Mouse (Mus musculus) hindbrain, embryonic 16.5 days (tissue): ENCODE measurements around the gene Trafd1. TPM values are rescaled to one million over a fixed set of nuclear protein-coding genes. Genes with fewer than 3 reads are reported as not detected.

Experiments used
- ATAC-seq: fragments of 200-750 bp; cut with Nextera tagmentation; 2 replicates; pipeline ENCODE4 v1.8.0; 2017; ENCODE audit warnings: moderate TSS enrichment, moderate library complexity
- H3K27ac ChIP-seq: fragments of 300-500 bp; sonication (generic); 2 replicates; pipeline ENCODE4 v1.5.1; 2014; ENCODE audit warnings: low read depth, mild to moderate bottlenecking, control low read depth, low read length, moderate library complexity
- H3K27me3 ChIP-seq: fragments of 300-500 bp; sonication (generic); replicated peaks from 2 replicates; pipeline ENCODE4 v1.6.1; 2014; ENCODE audit warnings: low read length; ENCODE audit not compliant: control insufficient read depth, insufficient read depth
- H3K36me3 ChIP-seq: fragments of 300-500 bp; sonication (generic); 2 replicates; pipeline ENCODE4 v1.6.1; 2014; ENCODE audit warnings: mild to moderate bottlenecking, low read length, moderate library complexity, mixed read lengths; ENCODE audit not compliant: control insufficient read depth, insufficient read depth
- H3K4me1 ChIP-seq: fragments of 300-500 bp; sonication (generic); 2 replicates; pipeline ENCODE4 v1.6.1; 2014; ENCODE audit warnings: low read depth, low read length; ENCODE audit not compliant: control insufficient read depth, insufficient read depth
- H3K4me2 ChIP-seq: fragments of 300-500 bp; sonication (generic); 2 replicates; pipeline ENCODE4 v1.6.1; 2014; ENCODE audit warnings: mild to moderate bottlenecking, low read length, control low read depth, moderate library complexity
- H3K4me3 ChIP-seq: fragments of 300-500 bp; sonication (generic); 2 replicates; pipeline ENCODE4 v1.5.1; 2014; ENCODE audit warnings: mild to moderate bottlenecking, low read length, control low read depth, moderate library complexity
- H3K9ac ChIP-seq: fragments of 300-500 bp; sonication (generic); 2 replicates; pipeline ENCODE4 v1.6.1; 2014; ENCODE audit warnings: low read depth, mild to moderate bottlenecking, control low read depth, low read length, moderate library complexity
- H3K9me3 ChIP-seq: fragments of 300-500 bp; sonication (generic); 2 replicates; pipeline ENCODE4 v1.6.1; 2014; ENCODE audit warnings: mild to moderate bottlenecking, low read length, moderate library complexity; ENCODE audit not compliant: control insufficient read depth
- WGBS: fragments of 180-500 bp; shearing (Covaris S2); extraction: QIAGEN DNeasy Blood & Tissue Kit; methylation state at CpG from one replicate; pipeline ENCODE4 v1.1.7; 2014; 5-methylcytosine and 5-hydroxymethylcytosine counted together
- polyA plus RNA-seq: library from polyadenylated mRNA; unstranded; fragments of >200 nt; fragmentation: Nextera tagmentation; extraction: Ambion mirVana; gene quantifications from 2 replicates; pipeline ENCODE4 v1.2.1, GENCODE M21; 2015

Gene Trafd1
- polyA plus RNA-seq, result 112 and 124 TPM in 2 replicates

DNA sequence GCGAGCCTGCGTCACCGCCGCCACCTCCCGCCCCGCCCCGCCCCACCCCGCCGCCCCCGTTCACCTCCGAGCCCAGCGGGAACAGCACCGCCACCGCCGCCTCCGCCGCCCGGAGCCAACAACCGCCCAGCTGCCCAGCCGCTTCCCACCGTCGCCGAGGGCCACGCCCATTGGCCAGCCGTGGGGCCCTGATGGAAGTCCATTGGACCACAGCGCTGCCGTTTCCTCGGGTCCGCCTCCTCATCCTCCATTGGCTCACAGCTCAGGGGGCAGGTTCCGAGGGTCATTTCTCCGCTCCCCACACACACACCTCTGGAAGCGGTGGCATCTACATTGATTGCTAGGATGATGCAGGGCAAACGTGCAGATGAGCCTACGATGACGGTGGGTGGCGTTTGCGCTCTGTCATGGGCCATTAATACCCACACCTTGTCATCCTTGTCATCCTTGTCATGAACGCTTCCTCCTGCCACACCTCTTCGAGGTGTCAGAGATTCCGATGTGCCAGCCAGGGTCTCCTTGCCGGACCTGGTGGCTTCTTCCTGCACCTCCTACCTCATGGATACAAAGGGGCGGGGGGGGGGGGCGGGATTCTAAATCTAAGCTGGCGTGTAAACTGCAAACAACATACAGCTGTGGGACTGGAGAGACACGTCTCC, at the start of gene Trafd1:
Gene Trafd1 (minus strand): TSS at position 172 of the 659 bp plus-strand sequence.
- H3K9ac ChIP-seq, result peak within 1 kb of the TSS; percentile 80
- WGBS, result 1% methylated on average over 32 of the region's 45 CpGs
- peak within 1 kb of the TSS; percentile 78 for H3K4me3 ChIP-seq
- H3K9me3 ChIP-seq, result no peaks in the 10 kb centered on the region
- H3K4me1 ChIP-seq, result peaks cover 8% of the 10 kb centered on the region
- peak; percentile 97 for ATAC-seq
- H3K27me3 ChIP-seq, result no peaks in the 10 kb centered on the region
- H3K4me2 ChIP-seq, result peak within 1 kb of the TSS; percentile 72
- peak within 1 kb of the TSS; percentile 87 for H3K27ac ChIP-seq
- peaks cover 7% of the 10 kb centered on the region; the same call in 1 of the 2 replicates for H3K36me3 ChIP-seq

DNA sequence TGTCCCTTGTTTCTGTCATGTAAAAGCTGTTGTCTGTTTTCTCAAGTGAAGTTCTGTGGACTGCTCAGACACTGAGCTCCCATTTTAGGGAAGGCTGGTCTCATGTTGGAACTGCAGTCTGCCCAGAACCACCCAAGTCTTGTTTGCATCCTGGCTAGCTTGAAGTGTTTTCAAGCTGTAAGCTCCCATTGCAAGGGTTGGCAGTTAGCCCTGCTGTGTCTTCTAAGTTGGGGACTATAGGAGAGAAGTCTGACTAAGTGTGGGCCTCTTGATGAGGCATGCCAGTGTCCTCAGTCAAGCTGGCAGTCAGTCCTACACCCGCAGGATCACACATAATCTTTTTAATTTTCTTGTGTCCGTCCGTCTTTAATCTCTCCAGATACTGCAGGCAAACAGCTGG, 43.5 kb upstream of the Trafd1 start:
- no peak overlapping the region for H3K9ac ChIP-seq
- 84% methylated on average over 3 of the region's 3 CpGs for WGBS
- no peak for ATAC-seq
- H3K9me3 ChIP-seq, result no peaks in the 10 kb centered on the region
- H3K36me3 ChIP-seq, result peaks cover 64% of the 10 kb centered on the region
- no peaks in the 10 kb centered on the region for H3K27me3 ChIP-seq
- no peak overlapping the region for H3K4me3 ChIP-seq
- no peak overlapping the region for H3K27ac ChIP-seq
- no peaks in the 10 kb centered on the region for H3K4me1 ChIP-seq
- no peak overlapping the region for H3K4me2 ChIP-seq

DNA sequence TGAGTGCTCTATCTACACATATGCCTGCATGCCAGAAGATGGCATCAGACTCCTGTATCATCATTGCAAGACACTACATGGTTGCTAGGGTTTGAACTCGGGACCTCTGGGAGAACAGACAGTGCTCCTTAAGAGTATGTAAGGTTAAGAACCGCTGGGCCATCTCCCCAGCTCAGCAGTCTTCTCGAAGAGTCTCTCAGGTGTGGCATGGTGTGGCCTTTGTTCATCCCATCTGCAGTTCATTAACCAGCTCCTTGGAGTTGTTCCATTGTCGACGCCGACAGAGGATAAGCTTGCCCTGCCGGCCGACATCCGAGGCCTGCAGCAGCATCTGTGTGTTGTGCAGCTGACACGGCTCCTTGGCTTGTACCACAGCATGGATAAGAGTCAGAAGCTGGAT, 37.9 kb upstream of the Trafd1 start:
- Histone ChIP-seq H3K4me3 (no peak overlapping the region), H3K4me2 (no peak overlapping the region), H3K27me3 (no peaks in the 10 kb centered on the region), H3K4me1 (no peaks in the 10 kb centered on the region), H3K36me3 (peaks cover 61% of the 10 kb centered on the region), H3K9ac (no peak overlapping the region), H3K9me3 (no peaks in the 10 kb centered on the region), H3K27ac (no peak overlapping the region)
- no peak for ATAC-seq
- 91% methylated on average over 10 of the region's 10 CpGs for WGBS

DNA sequence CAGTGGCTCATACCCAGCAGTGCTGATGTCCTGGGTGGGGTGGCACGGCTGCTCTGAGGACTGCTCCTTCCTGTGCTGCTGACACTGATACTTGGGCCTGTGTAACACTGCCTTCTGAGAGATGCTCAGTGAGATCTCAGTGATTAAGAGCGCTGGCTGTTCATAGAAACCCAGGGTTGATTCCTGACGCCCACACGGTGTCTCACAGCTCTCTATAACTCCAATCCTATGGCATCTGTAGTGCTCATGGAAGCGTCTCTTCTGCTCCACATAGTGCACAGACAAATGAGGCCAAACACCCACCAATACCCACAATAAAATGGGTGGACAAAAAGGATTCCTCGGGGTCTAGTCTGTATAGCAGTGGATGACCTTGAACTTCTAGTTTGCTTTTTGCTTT, 37.4 kb upstream of the Trafd1 start:
- no peaks in the 10 kb centered on the region for H3K9me3 ChIP-seq
- 94% methylated on average over 6 of the region's 6 CpGs for WGBS
- no peaks in the 10 kb centered on the region for H3K4me1 ChIP-seq
- no peak overlapping the region for H3K27ac ChIP-seq
- H3K9ac ChIP-seq, result no peak overlapping the region
- H3K4me3 ChIP-seq, result no peak overlapping the region
- H3K36me3 ChIP-seq, result peaks cover 58% of the 10 kb centered on the region
- ATAC-seq, result no peak
- no peaks in the 10 kb centered on the region for H3K27me3 ChIP-seq
- H3K4me2 ChIP-seq, result no peak overlapping the region

DNA sequence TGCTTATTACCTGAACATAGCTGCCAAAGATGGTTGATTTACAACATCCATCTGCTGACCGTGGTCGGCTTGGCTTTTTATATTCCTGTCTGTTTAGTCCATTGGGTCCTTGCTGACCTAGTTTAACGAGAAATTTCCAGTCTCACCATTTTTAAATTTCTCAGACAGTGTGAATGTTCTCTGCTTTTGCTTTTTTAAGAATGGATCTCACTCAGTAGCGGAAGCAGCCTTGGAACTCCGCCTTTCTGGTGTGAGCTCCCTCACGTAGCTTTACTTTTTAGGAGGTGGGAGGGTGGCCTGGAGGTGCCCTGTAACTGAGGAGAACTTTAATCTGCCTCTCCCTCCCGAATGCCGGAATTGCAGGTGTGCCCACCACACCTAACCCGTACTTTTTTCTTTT, 35.3 kb upstream of the Trafd1 start:
- 92% methylated on average over 9 of the region's 9 CpGs for WGBS

DNA sequence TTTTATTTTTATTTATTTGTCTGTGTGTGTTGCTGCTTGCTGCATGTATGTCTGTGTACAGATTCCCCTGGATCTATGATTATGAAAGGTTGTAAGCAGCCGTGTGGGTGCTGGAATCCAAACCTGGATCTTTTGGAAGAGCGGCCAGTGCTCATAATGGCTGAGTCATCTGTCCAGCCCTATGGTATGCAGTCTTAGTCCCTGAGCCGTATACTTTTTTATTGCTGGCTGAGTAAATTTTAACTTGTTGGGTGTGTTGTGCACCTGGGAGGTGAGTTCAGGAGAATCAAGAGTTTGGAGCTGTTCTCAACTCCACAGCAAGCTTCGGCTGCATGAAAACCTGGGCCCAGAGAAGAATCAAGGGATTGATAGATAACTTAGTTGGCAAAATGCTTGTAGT, 25.5 kb upstream of the Trafd1 start:
- peaks cover 13% of the 10 kb centered on the region for H3K36me3 ChIP-seq
- H3K9me3 ChIP-seq, result no peaks in the 10 kb centered on the region
- 97% methylated on average over 4 of the region's 4 CpGs for WGBS

More for the DNA sequence above, 35.3 kb upstream of the Trafd1 start:
- Histone ChIP-seq H3K9ac (no peak overlapping the region), H3K9me3 (no peaks in the 10 kb centered on the region), H3K4me3 (no peak overlapping the region), H3K4me1 (no peaks in the 10 kb centered on the region), H3K4me2 (no peak overlapping the region), H3K27ac (no peak overlapping the region), H3K36me3 (peaks cover 57% of the 10 kb centered on the region), H3K27me3 (no peaks in the 10 kb centered on the region)
- no peak for ATAC-seq

DNA sequence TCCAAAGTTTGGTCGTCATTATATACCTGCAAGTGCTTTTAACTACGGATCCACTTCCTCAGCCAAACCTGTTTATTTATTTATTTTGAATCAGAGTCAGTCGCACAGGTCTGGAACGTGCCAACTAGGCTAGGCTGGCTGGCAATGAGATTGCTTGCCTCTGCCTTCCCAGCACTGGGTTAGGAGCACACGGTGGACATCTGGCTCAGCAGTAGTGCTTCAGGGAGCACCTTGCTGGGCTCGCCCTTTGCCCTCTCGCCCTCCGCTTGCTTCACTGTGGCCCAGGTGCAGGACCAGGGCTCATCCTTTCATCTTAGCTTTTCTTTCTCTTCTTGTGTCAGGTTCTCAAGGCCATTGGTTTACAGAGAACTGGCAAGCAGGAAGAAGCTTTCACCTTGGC, 22.4 kb upstream of the Trafd1 start:
- Histone ChIP-seq H3K9me3 (no peaks in the 10 kb centered on the region), H3K9ac (no peak overlapping the region), H3K27ac (no peak overlapping the region), H3K4me1 (no peaks in the 10 kb centered on the region), H3K4me3 (no peak overlapping the region), H3K36me3 (peaks cover 3% of the 10 kb centered on the region; the same call in 1 of the 2 replicates), H3K4me2 (no peak overlapping the region), H3K27me3 (no peaks in the 10 kb centered on the region)
- no peak for ATAC-seq
- WGBS, result 91% methylated on average over 8 of the region's 8 CpGs

More for the DNA sequence above, 25.5 kb upstream of the Trafd1 start:
- no peak for ATAC-seq
- Histone ChIP-seq H3K4me1 (no peaks in the 10 kb centered on the region), H3K27me3 (no peaks in the 10 kb centered on the region), H3K9ac (no peak overlapping the region), H3K4me3 (no peak overlapping the region), H3K27ac (no peak overlapping the region), H3K4me2 (no peak overlapping the region)

DNA sequence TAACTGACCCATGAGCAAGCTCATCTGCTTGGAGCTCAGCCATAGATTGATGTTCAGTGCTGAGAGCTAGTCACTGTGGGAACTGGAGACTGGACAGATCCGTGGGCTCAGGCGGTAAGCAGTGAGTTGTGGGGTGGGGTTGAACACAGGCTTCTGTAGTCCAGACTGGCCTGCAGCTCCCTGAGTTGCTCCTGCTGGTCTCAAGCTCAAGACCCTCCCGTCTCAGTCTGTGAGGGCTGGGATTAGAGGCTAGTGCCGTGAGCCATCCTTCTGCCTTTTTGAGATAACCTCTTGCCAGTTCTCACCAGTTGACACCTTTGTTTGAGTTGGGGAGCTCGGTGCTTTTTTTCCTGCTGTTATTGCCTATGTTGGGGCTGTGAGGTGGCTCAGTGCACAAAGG, 15.4 kb upstream of the Trafd1 start:
- Histone ChIP-seq H3K9me3 (no peaks in the 10 kb centered on the region), H3K27ac (no peak overlapping the region), H3K36me3 (no peaks in the 10 kb centered on the region), H3K4me2 (no peak overlapping the region), H3K4me3 (no peak overlapping the region), H3K9ac (no peak overlapping the region), H3K4me1 (peaks cover 12% of the 10 kb centered on the region), H3K27me3 (no peaks in the 10 kb centered on the region)
- WGBS, result 91% methylated on average over 5 of the region's 5 CpGs
- ATAC-seq, result no peak

DNA sequence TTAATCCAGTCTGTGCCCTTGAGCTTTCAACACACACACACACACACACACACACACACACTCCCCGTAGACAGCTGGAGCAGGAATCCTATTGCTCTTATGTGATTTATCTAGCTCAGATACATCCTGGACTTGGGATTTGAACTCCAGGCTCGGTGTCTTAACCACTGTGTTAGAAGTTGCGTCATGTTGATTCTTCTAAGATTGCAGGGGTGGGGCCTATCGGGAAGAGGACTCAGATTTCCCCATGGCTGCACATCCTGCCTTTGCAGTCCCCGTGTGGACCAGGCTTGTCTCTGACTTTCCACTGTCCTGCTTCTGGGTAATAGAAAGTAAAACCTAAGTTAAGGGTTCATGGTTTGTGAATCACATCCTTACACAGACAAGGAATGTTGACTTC, 14.6 kb upstream of the Trafd1 start:
- Histone ChIP-seq H3K9ac (no peak overlapping the region), H3K4me1 (peaks cover 12% of the 10 kb centered on the region), H3K4me2 (no peak overlapping the region), H3K9me3 (no peaks in the 10 kb centered on the region), H3K36me3 (no peaks in the 10 kb centered on the region), H3K27me3 (no peaks in the 10 kb centered on the region), H3K4me3 (no peak overlapping the region), H3K27ac (no peak overlapping the region)
- WGBS, result 80% methylated on average over 5 of the region's 5 CpGs
- no peak for ATAC-seq
